Mouse (Mus musculus): ENCODE measurements around the gene Sfmbt2.
"Not testable (repeated sequence)": the region's sequence is repeated elsewhere in the genome, so short reads cannot be mapped to it uniquely, and the experiment has no call there.

Sfmbt2 gene

DNA sequence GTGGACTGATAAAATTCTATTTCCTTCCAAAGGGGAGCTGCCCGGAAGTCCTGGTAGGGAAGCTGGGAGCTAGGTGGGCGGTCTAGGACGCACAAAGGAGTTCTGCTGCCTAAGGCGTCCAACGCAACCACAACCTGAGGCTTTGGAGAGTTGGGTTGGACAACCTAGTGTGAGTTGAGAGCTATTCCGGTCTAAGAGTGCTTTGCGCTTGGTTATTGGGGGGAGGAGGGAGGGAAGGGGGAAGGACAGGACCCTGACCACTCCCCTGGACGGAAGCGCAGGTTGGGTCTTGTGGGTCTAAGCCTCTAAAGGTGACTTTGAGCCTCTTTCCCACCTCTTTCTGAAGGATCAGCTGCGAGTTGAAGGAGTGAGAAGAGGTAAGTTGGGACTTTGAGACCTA is at the start of gene Sfmbt2:
TSS of gene Sfmbt2 (plus strand) at position 335 of the 400 bp plus-strand sequence.
- no peak for DNase-seq (ENCODE audit: low read depth)

DNA sequence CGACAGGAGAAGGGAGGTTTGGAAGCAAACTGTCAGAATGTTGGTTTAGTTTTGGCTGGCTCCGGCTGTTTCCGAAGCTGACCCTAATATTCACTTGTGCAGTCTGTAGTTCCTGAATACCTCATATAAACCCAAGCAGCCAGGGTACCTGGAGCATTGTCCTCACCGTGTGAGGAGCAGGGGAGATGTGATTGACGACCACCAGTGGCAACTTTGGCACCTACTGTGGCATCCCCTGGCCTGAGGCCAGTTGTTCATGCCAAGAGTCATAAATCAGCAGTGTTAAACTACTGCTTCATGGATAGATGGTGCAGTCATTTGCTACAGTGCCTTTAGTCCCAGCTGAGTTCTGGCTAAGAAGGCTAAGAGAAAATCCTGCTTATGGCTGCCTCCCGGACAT is 49.2 kb upstream of the Sfmbt2 start:
- DNase-seq (ENCODE audit: low read depth): no peak

DNA sequence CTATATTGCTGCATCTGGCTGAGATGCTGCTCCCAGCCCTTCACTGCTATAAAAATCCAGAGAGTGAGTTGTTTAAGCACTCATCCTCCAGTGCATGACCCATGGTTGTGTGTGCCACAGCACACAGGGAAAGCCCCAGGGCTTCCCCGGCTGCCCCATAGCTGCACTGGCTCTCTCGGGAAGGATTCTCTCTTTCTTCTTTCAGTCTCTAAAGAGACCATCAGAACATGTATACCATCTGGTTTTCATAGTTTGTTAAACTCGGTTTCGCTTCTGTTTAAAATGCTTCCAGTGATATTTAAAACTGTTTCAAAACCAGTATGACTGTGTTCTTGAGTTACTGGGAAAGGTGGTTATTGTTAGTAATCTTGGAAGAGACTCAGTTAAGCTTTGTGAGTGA is 47.1 kb upstream of the Sfmbt2 start:
- no peak for DNase-seq (ENCODE audit: low read depth)

DNA sequence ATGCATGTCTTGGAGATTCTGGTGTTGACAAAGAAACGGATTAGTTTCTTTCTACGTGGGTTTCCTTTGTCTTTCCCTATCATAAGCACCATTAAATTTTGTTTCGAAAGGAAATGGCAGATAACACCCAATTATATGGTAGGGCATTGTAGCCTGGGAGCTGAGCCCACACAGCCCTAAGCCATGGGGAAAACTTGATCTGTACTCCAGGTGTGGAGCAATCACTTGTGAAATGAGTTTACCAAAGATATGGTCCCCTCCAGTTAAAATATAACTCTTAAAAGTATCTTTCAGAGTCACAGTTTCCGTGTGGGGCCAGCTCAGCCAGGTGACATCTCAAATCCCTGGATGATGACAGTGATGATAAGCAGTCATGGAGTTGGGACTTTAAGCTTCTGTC is 45.3 kb upstream of the Sfmbt2 start:
- DNase-seq (ENCODE audit: low read depth): no peak

DNA sequence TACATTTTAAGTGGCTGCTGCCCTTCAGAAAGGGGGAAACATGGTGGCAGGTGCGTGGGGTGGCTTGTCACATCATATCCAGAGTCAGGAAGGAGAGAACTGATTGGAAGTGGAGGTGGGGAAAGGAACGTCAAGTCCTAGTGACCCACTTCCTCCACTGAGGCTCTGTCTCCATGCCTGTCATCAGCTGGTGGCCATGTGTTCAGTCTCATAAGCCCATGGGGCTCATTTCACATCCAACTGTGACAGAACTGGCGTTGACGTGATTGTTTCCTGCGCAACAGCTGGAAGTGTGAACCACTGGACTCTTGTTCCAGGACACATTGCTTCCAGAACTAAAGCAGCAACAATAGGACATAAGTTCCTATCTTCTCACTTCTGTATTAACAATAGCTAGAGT is 40.1 kb upstream of the Sfmbt2 start:
- DNase-seq (ENCODE audit: low read depth): no peak

DNA sequence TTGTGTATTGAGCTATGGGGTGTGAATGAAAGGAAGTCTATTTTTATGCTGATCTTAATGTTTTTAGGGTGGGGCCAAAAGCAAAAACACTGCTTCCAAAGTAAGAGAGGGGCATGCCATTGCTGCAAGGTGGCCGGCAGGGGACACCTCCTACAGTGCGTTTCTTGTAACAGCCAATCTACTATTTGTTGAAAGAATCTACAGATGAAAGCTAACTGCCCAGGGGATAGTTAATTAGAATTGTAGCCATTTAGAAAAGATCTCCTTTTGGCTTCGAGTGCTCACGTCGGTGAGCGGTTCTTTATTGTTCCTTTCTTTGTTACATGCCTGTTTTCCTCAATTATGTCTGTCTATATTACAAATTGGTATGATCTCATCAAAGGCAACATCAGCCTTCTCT is 36.0 kb upstream of the Sfmbt2 start:
- no peak for DNase-seq (ENCODE audit: low read depth)

DNA sequence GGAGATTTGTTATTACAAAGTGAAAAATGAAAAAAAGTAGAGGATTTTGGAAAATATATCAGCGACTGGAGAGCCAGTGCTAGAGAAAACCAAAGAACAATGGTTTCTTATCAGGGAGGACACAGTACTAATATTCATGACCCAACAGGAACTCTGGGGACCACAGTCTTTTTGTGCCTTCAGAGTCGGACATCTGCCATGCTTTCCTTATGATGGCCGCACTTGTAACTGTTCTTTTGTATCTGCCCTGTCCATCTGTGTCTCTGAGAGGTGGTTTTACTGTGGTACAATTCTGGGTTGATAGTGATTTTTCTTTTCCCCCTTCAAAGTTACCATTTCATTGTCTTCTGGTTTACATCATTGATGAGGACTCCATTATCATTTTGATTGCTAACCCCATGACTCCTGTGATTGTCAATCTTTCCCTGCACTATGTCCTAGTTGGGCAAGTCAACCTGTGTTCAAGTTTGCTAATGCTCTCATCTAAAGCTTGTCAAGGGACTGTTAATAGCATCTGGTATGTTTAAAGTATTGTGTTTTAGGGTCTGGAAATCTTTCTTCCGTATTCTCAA is 35.2 kb upstream of the Sfmbt2 start:
- no peak for DNase-seq (ENCODE audit: low read depth)

DNA sequence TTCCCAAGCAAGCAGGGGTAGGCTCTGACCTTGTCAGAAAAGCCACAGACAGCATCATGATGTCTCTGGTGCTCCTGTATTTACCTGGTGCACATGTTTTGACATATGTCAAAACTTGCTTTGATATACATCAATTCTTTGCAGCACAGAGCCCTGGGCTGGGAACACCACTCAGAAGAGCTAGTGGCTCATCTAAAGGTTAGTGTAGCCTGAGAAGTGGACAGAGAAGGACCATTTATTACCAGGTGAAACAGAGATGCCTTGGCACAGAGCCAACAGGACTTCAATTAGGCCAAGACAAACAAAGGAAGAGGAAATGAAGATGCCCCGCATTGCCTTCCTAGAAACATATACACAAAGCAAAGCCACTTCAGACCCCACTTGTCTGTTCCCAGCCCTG is 30.3 kb upstream of the Sfmbt2 start:
- no peak for DNase-seq (ENCODE audit: low read depth)

DNA sequence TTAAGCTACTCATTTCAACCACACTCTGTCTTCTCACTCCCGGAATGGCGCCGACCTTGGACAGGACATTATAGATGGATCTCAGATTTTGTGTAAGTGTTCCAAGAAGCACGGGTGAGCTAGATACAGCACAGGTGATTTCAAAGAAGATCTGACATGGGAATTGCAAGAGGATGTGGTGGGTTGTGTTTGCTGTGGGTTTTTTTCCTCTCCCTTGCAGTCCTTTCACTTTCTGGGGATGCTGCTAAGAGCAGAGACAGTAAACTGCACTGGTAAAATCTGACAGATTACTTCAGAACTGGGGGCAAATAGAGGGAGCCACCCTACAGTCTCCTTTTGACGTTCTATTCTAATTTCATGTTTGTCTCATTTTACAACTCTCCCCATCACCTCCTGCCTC is 26.8 kb upstream of the Sfmbt2 start:
- no peak for DNase-seq (ENCODE audit: low read depth)

DNA sequence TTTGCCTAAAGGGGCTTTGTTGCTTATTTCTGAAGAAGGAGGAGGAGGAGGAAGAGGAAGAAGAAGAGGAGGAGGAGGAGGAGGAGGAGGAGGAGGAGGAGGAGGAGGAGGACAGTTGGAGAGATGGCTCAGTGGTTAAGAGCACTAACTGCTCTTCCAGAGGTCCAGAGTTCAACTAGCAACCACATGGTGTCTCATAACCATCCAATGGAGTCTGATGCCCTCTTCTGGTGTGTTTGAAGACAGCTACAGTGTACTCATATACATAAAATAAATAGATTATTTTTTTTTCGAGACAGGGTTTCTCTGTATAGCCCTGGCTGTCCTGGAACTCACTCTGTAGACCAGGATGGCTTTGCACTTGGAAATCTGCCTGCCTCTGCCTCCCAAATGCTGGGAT is 26.2 kb upstream of the Sfmbt2 start:
- DNase-seq (ENCODE audit: low read depth): not testable (repeated sequence)

DNA sequence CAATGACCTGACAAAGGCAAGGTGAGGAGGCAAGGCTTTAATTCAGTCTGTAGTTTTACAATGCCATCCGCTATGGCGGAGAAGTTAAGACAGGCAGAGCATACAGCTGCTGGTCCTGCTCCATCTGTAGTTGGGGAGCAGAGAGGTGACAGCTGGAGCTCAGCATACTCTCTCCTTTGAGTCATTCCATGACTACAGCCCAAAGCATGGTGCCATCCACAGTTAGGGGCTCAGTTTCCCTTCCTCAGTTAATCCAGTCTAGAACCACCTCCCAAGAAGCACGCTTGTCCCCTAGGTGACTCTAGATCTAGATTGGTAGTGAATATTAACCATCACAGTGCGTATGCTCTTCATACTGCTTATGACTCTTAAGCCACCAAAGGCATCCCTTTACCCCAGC is 23.1 kb upstream of the Sfmbt2 start:
- no peak for DNase-seq (ENCODE audit: low read depth)

DNA sequence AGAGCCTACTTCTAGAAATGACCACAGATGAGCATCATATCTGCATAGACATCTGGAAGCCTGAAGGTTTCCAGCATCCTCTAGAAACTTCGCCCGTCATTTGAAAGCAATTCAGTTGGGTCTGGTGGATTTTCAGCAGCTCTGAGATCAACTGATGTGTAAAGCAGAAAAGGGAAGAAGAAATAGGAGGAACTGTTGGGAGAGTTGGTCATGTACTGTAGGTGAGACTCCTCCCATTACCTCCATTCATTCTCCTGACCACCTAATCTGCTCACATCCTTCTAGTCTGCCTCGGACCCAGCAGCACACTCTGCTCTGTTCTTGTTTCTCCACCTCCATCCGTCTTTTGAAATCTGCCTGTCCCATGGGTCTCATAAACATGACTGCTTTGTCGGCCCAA is 22.3 kb upstream of the Sfmbt2 start:
- DNase-seq (ENCODE audit: low read depth): no peak

DNA sequence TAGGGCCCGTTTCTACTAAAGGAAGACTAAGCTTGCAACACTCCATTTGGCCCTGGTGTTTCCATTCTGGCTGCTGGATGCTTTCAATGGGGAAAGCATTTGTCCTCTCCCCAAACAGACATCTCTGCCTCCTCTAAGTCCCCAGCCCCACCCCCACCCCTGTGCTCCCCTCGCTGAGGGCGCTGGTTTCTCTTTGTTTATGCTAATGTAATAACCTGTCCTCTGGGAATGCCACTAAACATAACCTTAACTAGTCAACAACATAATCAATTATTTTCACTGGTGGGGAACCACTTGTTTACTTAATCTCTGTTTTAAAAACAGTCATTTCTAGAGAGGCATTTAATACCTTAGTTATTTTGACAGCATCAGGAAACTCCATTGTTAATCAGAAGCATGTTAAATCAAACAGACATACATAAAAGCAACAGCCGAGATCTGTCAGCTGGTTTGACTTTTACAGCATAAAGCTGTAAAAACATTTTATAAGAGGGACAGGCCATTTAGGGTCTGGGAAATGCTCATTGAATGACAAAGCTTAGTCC is 20.0 kb upstream of the Sfmbt2 start:
- no peak for DNase-seq (ENCODE audit: low read depth)

DNA sequence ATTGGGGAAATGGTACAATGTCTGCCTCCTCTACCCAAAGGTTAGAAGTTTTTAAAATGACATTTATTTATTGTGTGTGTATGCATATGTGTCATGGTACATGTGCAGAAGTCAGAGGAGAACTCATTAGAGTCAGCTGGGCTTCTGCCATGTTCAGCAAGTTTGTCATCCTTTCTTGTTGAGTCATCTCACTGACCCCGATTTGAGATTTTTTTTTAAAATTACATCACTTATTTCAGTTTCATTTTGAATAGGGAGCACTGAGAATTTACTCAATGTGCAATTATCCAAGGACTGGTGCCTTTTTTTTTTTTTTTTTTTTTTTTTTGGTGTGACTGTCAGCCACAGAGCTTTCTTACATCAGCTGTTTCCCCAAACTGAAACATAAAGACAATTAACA is 19.2 kb upstream of the Sfmbt2 start:
- no peak for DNase-seq (ENCODE audit: low read depth)

DNA sequence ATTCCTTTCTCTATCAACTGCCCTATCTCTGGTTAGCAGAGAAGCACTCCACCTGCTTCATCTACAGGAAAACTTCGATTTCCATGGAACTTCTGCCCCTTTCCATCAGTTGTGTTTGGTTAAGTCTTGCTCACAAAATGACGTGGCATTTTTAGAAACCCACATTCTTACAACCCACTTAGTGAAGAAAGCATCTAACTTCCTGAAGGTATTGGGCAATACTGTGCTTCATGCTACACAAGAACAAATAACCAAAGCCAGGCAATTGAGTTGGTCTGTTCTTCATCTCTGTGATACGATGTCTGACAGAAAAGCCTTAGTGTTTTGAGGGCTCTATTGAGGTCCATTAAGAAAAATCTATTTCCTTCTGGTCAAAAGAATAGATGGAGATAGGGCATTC is 17.4 kb upstream of the Sfmbt2 start:
- no peak for DNase-seq (ENCODE audit: low read depth)

DNA sequence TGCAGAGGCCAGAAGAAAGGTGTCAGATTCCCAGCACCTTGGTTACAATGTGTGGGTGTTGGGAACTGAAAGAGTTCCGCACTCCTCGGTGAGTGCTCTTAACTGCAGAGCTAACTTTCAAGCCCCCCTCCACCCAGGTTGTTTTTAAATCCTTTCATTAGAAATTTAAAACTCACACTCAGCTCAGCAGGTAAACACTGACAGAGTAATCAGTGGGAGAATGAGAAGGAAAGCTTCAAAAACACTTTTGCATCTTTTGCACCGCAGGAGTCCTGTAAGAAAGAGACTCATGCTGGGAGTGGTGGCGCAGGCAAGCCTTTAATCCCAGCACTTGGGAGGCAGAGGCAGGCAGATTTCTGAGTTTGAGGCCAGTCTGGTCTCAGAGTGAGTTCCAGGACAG is 16.4 kb upstream of the Sfmbt2 start:
- DNase-seq (ENCODE audit: low read depth): no peak

DNA sequence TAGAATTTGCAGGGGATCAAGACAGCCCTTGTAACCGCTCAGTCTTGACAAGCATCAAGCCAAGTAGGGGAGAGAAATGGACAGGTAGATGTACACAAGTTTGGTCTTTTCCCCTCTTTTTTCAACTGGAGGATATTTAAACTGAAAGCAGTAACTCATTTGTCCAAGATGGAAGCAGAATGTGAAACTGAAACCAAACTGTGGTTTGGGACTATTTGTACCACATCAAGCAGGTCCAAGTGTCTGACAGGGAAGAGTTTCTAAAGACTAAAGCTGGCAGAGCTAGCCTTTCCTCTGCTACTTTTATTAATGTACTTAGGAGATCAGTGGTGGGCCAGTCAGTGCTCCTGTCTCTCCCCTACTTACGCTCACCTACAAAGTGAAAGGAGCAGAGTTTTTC is 10.4 kb upstream of the Sfmbt2 start:
- DNase-seq (ENCODE audit: low read depth): no peak

DNA sequence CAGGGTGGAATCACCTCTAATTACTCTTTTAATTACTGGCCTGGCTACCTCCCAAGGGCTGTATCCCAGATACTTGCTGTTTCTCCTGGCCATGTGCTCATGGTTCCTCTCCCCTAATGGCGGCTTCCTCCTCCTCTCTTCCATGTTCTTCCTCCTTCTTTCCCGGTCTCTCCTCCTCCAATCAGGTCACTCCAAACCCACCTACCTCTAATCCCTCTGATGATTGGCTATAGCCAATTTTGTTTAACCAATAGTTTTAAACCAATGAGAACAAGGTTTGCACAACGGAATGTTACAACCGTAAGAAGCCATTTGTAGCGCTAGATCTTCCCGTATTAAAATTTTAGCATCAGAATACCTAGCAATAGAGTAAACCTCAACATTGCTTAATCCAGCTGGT is 5.2 kb upstream of the Sfmbt2 start:
- no peak for DNase-seq (ENCODE audit: low read depth)

DNA sequence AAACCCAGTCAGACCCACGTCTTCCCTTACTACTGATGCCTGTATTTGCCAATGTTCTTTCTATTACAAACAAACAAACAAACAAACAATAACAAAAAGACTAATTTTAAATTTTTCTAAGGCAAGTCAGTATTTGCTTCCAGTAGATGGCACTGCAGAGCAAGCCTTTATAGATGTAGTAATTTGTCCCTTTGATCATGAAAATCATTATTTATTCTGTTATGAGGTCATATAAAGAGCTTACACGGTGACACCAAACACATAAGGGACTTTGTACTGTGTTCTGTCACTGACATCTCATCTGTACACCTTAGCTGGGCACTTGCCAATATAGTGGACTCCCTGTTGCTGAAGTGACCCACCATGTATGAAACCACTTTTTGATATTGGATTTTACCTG is 4.0 kb upstream of the Sfmbt2 start:
- DNase-seq (ENCODE audit: low read depth): no peak

DNA sequence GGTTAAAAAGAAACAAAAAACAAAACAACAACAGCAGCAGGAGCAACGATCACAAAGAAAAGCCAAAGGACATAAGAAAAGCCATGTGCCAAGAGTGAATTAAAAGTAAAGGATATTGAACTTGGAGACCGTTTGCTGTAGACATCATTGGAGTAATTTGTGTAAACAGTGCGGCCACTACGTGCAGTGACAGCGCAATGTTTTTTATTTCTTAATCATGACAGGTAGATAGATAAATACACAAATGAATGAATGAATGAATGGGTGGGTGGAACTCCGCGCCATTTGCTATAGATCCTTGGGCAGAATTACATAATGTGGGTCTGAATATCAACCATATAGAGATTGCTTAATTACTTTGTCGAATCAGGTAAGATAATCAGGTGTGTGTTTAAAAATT is 634 bp upstream of the Sfmbt2 start:
- DNase-seq (ENCODE audit: low read depth): no peak

DNA sequence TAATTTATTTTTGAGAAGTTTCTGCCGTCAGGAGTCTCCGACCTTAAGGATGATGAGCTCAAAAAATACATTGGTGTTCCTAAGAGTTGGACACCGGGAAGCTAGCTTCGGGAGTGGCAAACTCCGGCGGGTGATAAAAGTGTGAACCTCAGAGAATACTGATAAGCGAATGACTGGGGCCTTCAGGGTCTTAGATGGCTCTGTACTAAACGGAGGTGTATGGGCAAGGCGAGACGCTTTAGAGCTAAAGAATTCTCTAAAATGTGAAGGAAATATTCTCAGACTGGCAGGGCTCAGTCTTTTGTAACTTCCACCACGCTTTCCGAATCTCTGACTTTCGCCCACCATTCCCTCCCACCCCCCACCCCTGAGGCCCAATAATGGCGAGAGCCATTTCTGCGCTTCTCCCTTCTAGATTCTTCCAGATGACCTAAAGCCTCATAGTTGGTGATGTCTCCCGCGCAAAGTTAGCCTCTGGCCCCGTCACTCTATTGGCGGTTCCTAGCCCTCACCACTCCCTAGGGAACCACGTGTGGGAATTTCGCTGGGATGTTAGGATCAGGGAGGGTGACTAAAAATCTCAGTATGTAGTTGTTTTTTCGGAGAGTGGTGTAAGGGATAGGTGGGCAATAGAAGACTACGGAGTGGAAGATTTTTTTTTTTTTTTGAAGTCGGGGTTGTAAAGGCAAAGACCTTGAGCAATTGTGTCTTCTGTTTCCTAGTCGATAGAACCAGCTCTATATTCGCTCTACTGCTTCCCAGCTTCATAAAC is 563 bp downstream of the Sfmbt2 start:
- DNase-seq (ENCODE audit: low read depth): no peak

DNA sequence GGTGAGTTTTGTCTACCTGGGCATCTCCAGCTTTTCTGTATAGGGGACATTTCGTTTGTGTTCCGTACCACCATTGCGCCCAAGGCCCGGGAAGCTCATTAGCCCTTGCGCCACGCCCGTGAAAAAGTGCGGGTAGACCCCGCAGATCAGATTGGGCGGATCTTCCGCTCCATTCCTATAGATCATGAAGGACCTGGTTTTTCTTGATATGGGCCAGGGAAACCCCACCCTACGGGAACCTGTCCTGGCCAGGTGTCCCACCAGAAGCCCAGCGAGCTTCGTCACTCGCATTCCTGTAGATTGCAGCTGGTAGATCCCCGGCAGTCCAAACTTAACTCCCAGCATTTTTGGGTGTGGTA is 1.1 kb downstream of the Sfmbt2 start:
- DNase-seq (ENCODE audit: low read depth): no peak

DNA sequence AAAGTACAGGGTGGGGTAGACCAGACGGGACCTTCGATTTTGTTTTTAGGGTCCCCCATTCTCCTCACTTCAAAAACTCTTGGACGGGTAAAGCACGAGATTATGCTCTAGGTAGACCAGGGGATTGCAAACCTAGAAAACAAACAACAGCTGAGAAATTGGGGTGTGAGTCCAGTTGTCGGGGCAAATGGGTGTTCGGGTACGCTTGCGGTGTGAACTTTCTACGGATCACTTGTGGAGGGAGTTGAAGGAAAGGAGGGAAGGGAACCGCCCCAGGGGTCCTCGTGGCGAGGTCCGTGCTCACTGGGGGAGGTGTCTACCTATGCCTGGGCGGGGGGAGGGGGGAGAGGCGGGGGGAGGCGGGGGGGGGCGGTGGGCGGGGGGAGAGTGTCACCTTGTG is 1.6 kb downstream of the Sfmbt2 start:
- no peak for DNase-seq (ENCODE audit: low read depth)

DNA sequence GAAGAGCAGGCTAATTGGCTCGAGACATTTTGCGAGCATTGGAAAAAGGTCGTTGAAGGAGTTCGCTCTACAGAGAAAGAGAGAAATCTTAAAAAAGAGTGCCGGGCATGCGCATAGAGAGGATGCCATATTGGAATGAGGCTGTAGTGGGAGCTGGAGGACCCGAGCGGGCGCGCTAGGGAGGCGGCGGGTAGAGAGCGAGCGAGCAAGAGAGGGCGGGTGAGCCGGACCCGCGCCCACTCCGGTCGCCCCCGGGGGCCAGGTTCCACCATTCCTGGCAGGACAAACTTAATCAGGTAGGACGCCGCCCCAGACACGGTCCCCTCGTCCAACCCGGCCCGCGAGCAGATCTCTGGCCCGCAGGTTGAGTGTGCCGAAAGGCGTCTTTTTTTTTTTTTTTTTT is 2.0 kb downstream of the Sfmbt2 start:
- DNase-seq (ENCODE audit: low read depth): peak; percentile 20

Data from c-Kit-positive CD71-positive TER-119-negative erythroid progenitor cells, embryonic 14.5 days (primary cell).